Mouse (Mus musculus) forebrain, embryonic 15.5 days (tissue): ENCODE data around the gene Runx3. TPM values are rescaled to one million over a fixed set of nuclear protein-coding genes. Genes with fewer than 3 reads are reported as not detected.

ENCODE experiments used
- ATAC-seq: fragments of 200-750 bp; cut with Nextera tagmentation; replicated peaks from 2 replicates; pipeline ENCODE4 v1.8.0; 2017; ENCODE audit warnings: mild to moderate bottlenecking, moderate TSS enrichment, moderate library complexity
- H3K27ac ChIP-seq: fragments of 300-500 bp; sonication (generic); replicated peaks from 2 replicates; pipeline ENCODE4 v1.5.1; 2015; ENCODE audit warnings: mild to moderate bottlenecking, inconsistent platforms
- H3K27me3 ChIP-seq: fragments of 300-500 bp; sonication (generic); 2 replicates; pipeline ENCODE4 v1.6.1; 2015; ENCODE audit warnings: inconsistent platforms
- H3K36me3 ChIP-seq: fragments of 300-500 bp; sonication (generic); 2 replicates; pipeline ENCODE4 v1.6.1; 2015; ENCODE audit warnings: mild to moderate bottlenecking, inconsistent platforms
- H3K4me1 ChIP-seq: fragments of 300-500 bp; sonication (generic); 2 replicates; pipeline ENCODE4 v1.6.1; 2015; ENCODE audit warnings: inconsistent platforms
- H3K4me2 ChIP-seq: fragments of 300-500 bp; sonication (generic); replicated peaks from 2 replicates; pipeline ENCODE4 v1.6.1; 2015; ENCODE audit warnings: mild to moderate bottlenecking, inconsistent platforms
- H3K4me3 ChIP-seq: fragments of 300-500 bp; sonication (generic); 2 replicates; pipeline ENCODE4 v1.5.1; 2015; ENCODE audit warnings: mild to moderate bottlenecking, inconsistent platforms
- H3K9ac ChIP-seq: fragments of 300-500 bp; sonication (generic); replicated peaks from 2 replicates; pipeline ENCODE4 v1.6.1; 2015; ENCODE audit warnings: mild to moderate bottlenecking, inconsistent platforms
- H3K9me3 ChIP-seq: fragments of 300-500 bp; sonication (generic); 2 replicates; pipeline ENCODE4 v1.6.1; 2016; ENCODE audit warnings: inconsistent platforms
- WGBS: fragments of 180-500 bp; shearing (Covaris S2); methylation state at CpG from one replicate; pipeline ENCODE4 v1.1.7; 2015; ENCODE audit warnings: mixed read lengths; 5-methylcytosine and 5-hydroxymethylcytosine counted together
- polyA plus RNA-seq: library from polyadenylated mRNA; unstranded; fragments of >200 nt; fragmentation: Nextera tagmentation; extraction: Ambion mirVana; gene quantifications from 2 replicates; pipeline ENCODE4 v1.2.1, GENCODE M21; 2015

Runx3 gene
- not detected in 2 replicates for polyA plus RNA-seq

DNA sequence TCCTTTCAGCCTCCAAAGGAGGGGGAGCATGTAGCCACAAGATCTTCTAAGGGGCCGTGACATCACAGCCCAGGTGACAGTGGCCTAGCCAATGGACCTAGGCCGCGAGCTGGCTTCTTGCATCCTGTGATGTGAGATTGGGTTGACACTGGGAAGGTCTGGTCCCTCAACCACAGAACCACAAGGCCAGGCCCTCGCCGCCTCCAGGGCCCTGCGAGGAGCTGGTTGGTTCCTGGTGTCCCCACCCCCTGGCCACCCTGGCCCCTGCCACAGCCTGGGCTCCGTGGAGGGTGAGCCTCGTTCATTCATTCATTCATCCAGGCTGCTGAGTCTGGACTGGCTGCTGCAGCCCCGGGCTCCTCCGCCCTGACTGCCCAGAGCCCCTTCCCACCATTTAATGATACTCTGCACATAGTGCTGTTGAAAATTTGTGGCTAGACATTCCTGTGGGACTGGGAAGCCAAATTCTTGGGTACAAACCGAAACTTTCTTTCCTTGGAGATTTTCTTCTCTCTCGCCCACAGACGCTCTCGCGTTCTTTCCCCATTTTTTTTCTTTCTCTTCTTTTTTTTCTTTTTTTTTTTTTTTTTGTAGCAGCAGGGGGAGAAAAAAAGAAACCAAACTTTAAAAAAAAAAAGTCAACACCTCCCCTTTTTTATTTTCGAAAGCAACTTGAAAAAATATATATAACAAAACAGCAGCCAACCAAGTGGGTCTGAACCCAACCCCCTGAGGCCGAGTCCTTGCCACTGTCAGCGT, at the start of gene Runx3:
TSS of gene Runx3 (plus strand) at position 311 of the 759 bp plus-strand sequence.
- Histone ChIP-seq H3K36me3 (no peaks in the 10 kb centered on the region), H3K4me3 (no peak within 1 kb of the TSS), H3K4me2 (no peak within 1 kb of the TSS), H3K27me3 (no peaks in the 10 kb centered on the region), H3K9ac (no peak within 1 kb of the TSS), H3K9me3 (no peaks in the 10 kb centered on the region), H3K4me1 (no peaks in the 10 kb centered on the region), H3K27ac (no peak within 1 kb of the TSS)
- WGBS: 77% methylated on average over 18 of the region's 18 CpGs
- ATAC-seq: no peak

DNA sequence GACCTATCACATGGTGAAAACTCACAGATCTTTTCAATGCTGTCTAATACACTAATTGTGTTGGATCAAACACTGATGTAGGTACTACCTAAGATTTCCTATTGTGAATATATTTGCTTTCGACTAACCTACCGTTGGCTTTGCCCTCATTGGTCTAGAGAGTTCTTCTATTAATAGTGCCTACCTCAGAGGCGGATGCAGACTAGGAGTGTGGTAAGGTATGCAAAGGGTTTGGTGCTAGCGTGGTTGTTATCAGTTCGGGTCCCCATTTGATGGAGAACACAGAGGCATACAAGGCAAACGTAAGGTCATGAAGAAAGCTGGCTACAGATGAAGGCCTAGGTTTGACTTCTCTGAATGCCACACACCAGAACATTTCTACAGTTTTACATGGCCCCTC, 47.8 kb upstream of the Runx3 start:
- 93% methylated on average over 6 of the region's 6 CpGs for WGBS
- Histone ChIP-seq H3K9me3 (no peaks in the 10 kb centered on the region), H3K36me3 (no peaks in the 10 kb centered on the region), H3K4me3 (no peak overlapping the region), H3K4me1 (no peaks in the 10 kb centered on the region), H3K27me3 (no peaks in the 10 kb centered on the region), H3K27ac (no peak overlapping the region), H3K9ac (no peak overlapping the region), H3K4me2 (no peak overlapping the region)
- ATAC-seq: no peak

DNA sequence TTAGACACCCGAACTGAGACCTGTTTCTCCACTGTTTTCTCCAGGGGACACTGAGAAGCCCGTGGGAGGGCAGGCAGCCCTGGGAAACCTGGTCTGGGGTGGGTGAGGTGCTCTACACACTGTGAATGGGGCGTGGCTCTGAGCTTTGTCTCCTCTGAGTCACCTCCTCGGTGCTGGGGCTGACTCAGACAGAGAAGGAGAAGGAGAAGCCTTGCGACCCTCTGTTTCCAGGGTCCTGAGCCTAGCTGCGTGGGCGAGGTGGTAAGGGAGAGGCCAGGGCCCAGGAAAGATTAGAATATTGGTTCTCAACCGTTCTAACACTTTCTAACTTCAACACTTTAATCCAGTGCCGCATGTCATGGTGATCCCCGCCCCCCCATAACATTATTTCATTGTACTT, 46.9 kb upstream of the Runx3 start:
- H3K36me3 ChIP-seq: no peaks in the 10 kb centered on the region

DNA sequence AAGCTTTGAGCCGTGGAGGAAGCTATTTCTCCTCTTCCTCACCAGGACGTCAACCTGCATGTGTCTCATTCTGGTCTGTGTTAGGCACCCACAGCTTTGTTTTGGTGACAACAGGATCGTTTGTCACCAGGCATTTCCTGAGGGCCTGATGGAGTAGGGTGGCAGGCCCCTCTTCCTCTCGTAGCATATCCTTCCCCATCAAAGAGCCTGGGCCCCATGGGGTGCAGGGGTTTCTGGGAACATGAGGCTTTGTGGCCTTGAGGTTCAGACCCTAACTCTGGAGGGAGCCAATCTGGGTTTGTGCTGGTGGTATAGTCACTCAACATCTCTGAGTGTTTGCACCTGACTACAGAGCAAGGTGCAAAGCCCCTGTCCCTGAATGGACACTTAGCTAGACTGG, 45.8 kb upstream of the Runx3 start:
- Histone ChIP-seq H3K9ac (no peak overlapping the region), H3K4me1 (no peaks in the 10 kb centered on the region), H3K36me3 (no peaks in the 10 kb centered on the region), H3K27ac (no peak overlapping the region), H3K9me3 (no peaks in the 10 kb centered on the region), H3K4me3 (no peak overlapping the region), H3K27me3 (no peaks in the 10 kb centered on the region), H3K4me2 (no peak overlapping the region)
- WGBS: 68% methylated on average over 4 of the region's 4 CpGs
- no peak for ATAC-seq

More for the DNA sequence above, 46.9 kb upstream of the Runx3 start:
- Histone ChIP-seq H3K27me3 (no peaks in the 10 kb centered on the region), H3K4me3 (no peak overlapping the region), H3K4me2 (no peak overlapping the region), H3K9ac (no peak overlapping the region), H3K27ac (no peak overlapping the region), H3K9me3 (no peaks in the 10 kb centered on the region), H3K4me1 (no peaks in the 10 kb centered on the region)
- WGBS: 74% methylated on average over 10 of the region's 10 CpGs
- no peak for ATAC-seq

DNA sequence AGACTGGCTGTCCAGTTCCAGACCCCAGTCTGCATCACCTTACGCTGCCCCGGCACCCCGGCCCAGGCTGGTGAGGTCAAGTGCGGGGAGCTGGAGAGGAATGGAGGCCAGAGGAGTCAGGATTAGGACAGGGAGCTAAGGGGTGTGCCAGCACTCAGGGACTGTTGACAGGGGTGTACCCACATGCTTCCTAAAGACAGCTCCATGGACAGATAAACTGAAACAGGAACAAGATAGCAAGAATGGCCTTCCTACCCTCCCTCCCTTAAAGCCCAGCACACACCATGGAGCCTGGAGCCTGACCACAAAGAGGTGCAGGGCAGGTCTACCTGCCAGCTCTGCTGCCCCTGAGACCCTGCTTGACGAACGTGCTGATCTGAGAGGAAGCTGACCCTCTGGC, 45.1 kb upstream of the Runx3 start:
- Histone ChIP-seq H3K27ac (no peak overlapping the region), H3K4me2 (no peak overlapping the region), H3K27me3 (no peaks in the 10 kb centered on the region), H3K9me3 (no peaks in the 10 kb centered on the region), H3K36me3 (no peaks in the 10 kb centered on the region), H3K9ac (no peak overlapping the region), H3K4me3 (no peak overlapping the region), H3K4me1 (no peaks in the 10 kb centered on the region)
- no peak for ATAC-seq
- WGBS: 85% methylated on average over 6 of the region's 6 CpGs

DNA sequence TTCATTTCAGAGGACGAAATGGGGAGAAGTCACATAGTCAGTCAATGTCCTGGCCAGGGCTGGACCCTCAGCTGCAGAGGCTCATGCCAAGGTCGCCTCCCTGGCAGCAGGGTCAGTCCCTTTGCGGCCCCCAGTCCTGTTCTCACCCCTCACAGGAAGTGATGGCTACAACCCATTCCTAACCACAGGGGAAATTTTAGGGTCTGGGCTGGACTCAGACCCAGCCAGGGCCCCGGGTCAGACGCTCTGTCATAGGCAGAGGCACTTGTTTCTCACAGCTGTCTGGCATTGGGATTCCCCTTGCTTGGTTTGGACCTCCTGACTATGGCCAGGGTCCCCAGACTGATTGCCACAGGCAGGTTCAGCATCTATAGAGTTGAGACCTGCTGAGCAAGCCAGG, 43.8 kb upstream of the Runx3 start:
- no peak overlapping the region for H3K9ac ChIP-seq
- no peaks in the 10 kb centered on the region for H3K4me1 ChIP-seq
- no peak overlapping the region for H3K4me3 ChIP-seq
- no peaks in the 10 kb centered on the region for H3K27me3 ChIP-seq
- H3K27ac ChIP-seq: no peak overlapping the region
- no peak overlapping the region for H3K4me2 ChIP-seq
- no peaks in the 10 kb centered on the region for H3K36me3 ChIP-seq
- WGBS: 84% methylated on average over 5 of the region's 5 CpGs
- ATAC-seq: no peak
- H3K9me3 ChIP-seq: no peaks in the 10 kb centered on the region

DNA sequence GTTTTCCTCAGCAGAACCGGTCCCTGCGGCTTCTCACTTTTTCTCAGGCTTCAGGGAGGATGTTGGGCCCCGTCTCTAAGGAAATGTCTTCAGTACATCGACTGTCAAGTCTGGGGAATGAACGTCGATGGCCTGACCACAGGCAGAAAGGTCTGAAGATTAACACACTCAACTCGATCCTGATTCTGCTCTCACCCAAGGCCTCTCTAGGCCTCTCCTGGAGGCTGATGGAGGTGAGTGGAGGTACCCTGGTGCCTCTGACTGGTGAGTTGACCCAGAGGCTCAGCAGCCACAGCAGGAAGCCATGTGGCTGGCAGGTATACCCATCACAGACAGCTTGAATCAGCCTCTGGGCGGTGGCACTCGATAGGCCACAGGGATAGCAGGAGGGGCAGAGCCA, 43.3 kb upstream of the Runx3 start:
- H3K9me3 ChIP-seq: no peaks in the 10 kb centered on the region
- no peak overlapping the region for H3K27ac ChIP-seq
- ATAC-seq: no peak
- no peak overlapping the region for H3K4me3 ChIP-seq
- no peaks in the 10 kb centered on the region for H3K4me1 ChIP-seq
- H3K27me3 ChIP-seq: no peaks in the 10 kb centered on the region
- H3K36me3 ChIP-seq: no peaks in the 10 kb centered on the region
- no peak overlapping the region for H3K9ac ChIP-seq
- 85% methylated on average over 9 of the region's 9 CpGs for WGBS
- H3K4me2 ChIP-seq: no peak overlapping the region

DNA sequence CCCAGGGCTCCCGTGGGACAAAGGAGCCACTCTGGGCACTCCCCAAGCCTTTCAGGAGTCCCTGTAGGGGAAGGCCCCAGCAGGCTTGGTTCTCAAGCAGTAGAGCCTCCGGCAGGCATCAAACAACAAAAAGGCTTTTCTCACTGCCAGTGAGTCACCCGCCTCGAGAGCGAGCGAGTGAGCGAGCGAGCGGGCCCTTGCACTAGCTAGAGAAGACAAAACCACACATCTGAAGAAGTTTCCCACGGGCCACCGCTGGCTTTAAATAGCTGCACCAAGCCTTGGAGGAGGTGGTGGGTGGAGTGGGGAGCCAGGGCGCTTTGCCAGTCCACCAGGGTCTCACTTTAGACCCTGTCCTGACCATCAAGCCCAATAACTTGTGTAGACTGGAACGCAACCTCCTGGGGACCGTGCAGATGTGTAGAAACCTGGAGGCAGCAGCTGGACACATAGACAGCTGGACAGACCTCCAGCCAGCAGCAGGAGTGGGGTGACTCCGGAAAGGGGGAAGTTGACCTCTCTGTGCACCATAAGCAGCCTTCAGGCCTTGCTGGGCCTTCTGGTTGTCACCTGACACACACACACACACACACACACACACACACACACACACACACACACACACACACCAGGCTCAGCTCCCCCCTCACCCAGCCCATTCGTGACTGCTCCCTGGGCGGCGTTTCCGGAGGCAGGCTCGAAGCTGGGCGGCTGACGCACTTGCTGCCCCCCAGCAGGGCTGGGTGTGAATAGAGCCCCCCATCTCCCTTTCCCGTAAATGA, 40.4 kb upstream of the Runx3 start:
- no peaks in the 10 kb centered on the region for H3K9me3 ChIP-seq
- H3K9ac ChIP-seq: no peak overlapping the region
- no peak overlapping the region for H3K4me3 ChIP-seq
- H3K4me1 ChIP-seq: no peaks in the 10 kb centered on the region
- no peaks in the 10 kb centered on the region for H3K36me3 ChIP-seq
- no peaks in the 10 kb centered on the region for H3K27me3 ChIP-seq
- WGBS: 38% methylated on average over 23 of the region's 23 CpGs
- H3K27ac ChIP-seq: no peak overlapping the region
- no peak overlapping the region for H3K4me2 ChIP-seq
- ATAC-seq: no peak

DNA sequence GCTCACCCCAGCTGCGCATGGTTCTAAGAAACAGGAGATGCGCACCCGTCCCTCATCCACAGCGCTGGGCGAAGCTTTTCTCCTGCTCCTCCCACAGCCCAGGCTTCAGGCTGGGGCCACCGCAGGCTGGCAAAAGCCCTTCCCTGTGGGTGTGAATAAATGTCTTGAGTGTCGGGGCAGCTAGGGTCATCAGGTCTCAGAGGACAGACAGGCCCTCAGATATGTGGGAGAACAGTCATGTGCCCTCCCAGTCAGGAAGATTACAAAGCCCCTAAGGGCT, 39.9 kb upstream of the Runx3 start:
- WGBS: 63% methylated on average over 7 of the region's 7 CpGs
- no peaks in the 10 kb centered on the region for H3K36me3 ChIP-seq
- no peak overlapping the region for H3K4me2 ChIP-seq
- no peak overlapping the region for H3K4me3 ChIP-seq
- no peak for ATAC-seq
- no peak overlapping the region for H3K27ac ChIP-seq
- no peak overlapping the region for H3K9ac ChIP-seq
- no peaks in the 10 kb centered on the region for H3K4me1 ChIP-seq
- H3K9me3 ChIP-seq: no peaks in the 10 kb centered on the region
- no peaks in the 10 kb centered on the region for H3K27me3 ChIP-seq

DNA sequence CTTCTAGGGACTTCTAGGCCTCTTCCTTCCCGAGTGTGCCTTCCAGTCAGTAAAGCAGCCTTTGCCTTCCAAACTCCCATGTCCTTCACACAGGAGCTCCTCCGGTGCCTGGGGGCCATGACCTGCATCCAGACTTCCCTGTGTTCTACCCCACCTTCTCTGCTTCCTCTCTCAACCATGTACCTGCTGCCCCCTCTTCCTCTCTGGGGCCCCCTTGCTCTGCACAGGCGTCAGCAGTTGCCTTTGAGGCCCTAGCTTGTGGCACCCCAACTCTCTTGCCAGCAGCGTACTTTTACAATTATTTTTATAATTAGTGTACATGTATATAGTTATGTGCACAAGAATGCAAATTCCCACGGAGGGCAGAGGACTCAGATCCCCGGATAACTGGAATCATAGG, 37.4 kb upstream of the Runx3 start:
- Histone ChIP-seq H3K4me1 (no peaks in the 10 kb centered on the region), H3K9ac (no peak overlapping the region), H3K9me3 (no peaks in the 10 kb centered on the region), H3K4me2 (no peak overlapping the region), H3K27me3 (no peaks in the 10 kb centered on the region), H3K27ac (no peak overlapping the region), H3K36me3 (no peaks in the 10 kb centered on the region), H3K4me3 (no peak overlapping the region)
- WGBS: 87% methylated on average over 6 of the region's 6 CpGs
- no peak for ATAC-seq

DNA sequence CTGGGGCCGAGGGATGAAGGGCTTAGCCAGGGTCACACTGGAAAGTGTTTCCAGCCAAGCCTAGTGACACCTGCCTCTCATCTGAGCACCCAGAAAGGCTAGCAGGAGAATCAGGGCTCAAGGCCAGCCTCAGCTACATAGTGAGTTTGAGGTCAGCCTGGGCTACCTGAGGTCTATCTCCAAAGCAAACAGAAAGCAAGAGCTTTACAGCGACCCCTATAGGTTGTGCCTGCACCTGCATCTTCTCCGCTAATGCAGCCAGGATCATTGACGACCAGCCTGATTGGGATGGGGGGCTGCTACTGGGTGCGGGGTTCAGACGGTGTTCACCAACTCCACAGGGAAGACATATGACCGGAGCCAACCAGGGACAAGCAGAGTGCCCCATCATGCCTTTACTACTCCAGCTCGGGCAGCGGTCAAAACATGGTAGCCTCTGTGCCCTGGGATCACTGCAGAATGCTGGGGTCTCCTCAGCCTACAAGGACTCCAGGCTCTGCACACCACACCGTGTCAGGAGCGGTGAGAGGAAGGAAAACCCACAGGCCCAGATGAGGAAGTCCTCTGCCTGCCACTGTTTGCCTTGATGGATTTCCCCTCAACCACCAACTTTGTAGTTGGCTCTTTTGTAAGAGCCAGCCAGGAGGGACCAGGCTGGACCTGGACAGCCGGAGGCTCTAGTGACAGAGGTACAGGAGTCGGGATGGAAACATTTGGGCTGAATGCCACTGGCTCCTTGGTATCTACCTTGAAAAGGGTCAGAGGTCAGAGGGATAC, 35.2 kb upstream of the Runx3 start:
- Histone ChIP-seq H3K9ac (no peak overlapping the region), H3K4me1 (no peaks in the 10 kb centered on the region), H3K4me2 (no peak overlapping the region), H3K27me3 (no peaks in the 10 kb centered on the region), H3K36me3 (no peaks in the 10 kb centered on the region), H3K27ac (no peak overlapping the region), H3K4me3 (no peak overlapping the region), H3K9me3 (no peaks in the 10 kb centered on the region)
- 75% methylated on average over 13 of the region's 13 CpGs for WGBS
- no peak for ATAC-seq

DNA sequence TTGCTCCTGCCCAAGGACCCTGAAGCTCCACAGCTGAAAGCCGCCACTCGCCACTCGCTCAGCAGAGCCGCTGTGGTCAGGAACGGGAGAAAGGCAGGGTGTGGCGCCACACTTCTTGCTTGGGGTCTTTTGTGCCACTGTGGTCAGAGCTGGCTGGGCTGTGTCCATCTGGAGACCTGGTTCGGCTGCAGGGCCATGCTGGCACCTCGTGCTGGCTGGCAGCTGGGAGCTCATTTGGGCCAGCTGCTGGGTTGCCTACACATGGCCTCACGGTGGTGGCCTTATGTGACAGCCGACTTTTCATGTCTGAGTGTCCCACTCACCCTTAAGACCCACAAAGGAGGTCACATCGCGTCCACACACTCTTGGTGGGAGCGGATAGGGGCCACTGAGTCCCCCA, 29.8 kb upstream of the Runx3 start:
- H3K4me3 ChIP-seq: no peak overlapping the region
- no peaks in the 10 kb centered on the region for H3K36me3 ChIP-seq
- H3K4me1 ChIP-seq: no peaks in the 10 kb centered on the region
- no peak for ATAC-seq
- WGBS: 75% methylated on average over 13 of the region's 13 CpGs
- H3K27me3 ChIP-seq: no peaks in the 10 kb centered on the region
- no peak overlapping the region for H3K4me2 ChIP-seq
- H3K9me3 ChIP-seq: no peaks in the 10 kb centered on the region
- H3K9ac ChIP-seq: no peak overlapping the region
- no peak overlapping the region for H3K27ac ChIP-seq
